Mouse (Mus musculus) midbrain, embryonic 16.5 days (tissue): ENCODE data around the gene Ssc4d. TPM values are rescaled to one million over a fixed set of nuclear protein-coding genes. Genes with fewer than 3 reads are reported as not detected.

Source experiments
- ATAC-seq: fragments of 200-750 bp; cut with Nextera tagmentation; 2 replicates; pipeline ENCODE4 v1.8.0; 2017; ENCODE audit warnings: moderate TSS enrichment
- H3K27ac ChIP-seq: fragments of 300-500 bp; sonication (generic); 2 replicates; pipeline ENCODE4 v1.5.1; 2014; ENCODE audit warnings: mild to moderate bottlenecking, low read length, mixed read lengths
- H3K27me3 ChIP-seq: fragments of 300-500 bp; sonication (generic); 2 replicates; pipeline ENCODE4 v1.6.1; 2014; ENCODE audit warnings: low read depth, low read length, mixed read lengths; ENCODE audit not compliant: control insufficient read depth, insufficient read depth
- H3K36me3 ChIP-seq: fragments of 300-500 bp; sonication (generic); 2 replicates; pipeline ENCODE4 v1.6.1; 2014; ENCODE audit warnings: mild to moderate bottlenecking, low read length, moderate library complexity, mixed read lengths; ENCODE audit not compliant: control insufficient read depth, insufficient read depth
- H3K4me1 ChIP-seq: fragments of 300-500 bp; sonication (generic); 2 replicates; pipeline ENCODE4 v1.6.1; 2014; ENCODE audit warnings: mild to moderate bottlenecking, low read length, mixed read lengths; ENCODE audit not compliant: control insufficient read depth, insufficient read depth
- H3K4me2 ChIP-seq: fragments of 300-500 bp; sonication (generic); 2 replicates; pipeline ENCODE4 v1.6.1; 2014; ENCODE audit warnings: mild to moderate bottlenecking, low read length, mixed read lengths
- H3K4me3 ChIP-seq: fragments of 300-500 bp; sonication (generic); 2 replicates; pipeline ENCODE4 v1.5.1; 2014; ENCODE audit warnings: low read depth, mild to moderate bottlenecking, low read length, moderate library complexity, mixed read lengths
- H3K9ac ChIP-seq: fragments of 300-500 bp; sonication (generic); 2 replicates; pipeline ENCODE4 v1.6.1; 2014; ENCODE audit warnings: low read depth, low read length, mixed read lengths
- H3K9me3 ChIP-seq: fragments of 300-500 bp; sonication (generic); replicated peaks from 2 replicates; pipeline ENCODE4 v1.6.1; 2014; ENCODE audit warnings: mild to moderate bottlenecking, low read length, mixed read lengths; ENCODE audit not compliant: control insufficient read depth, poor library complexity, severe bottlenecking
- WGBS: fragments of 180-500 bp; shearing (Covaris S2); extraction: QIAGEN DNeasy Blood & Tissue Kit; methylation state at CpG from one replicate; pipeline ENCODE4 v1.1.7; 2014; 5-methylcytosine and 5-hydroxymethylcytosine counted together
- polyA plus RNA-seq: library from polyadenylated mRNA; unstranded; fragments of >200 nt; fragmentation: Nextera tagmentation; extraction: Ambion mirVana; gene quantifications from 2 replicates; pipeline ENCODE4 v1.2.1, GENCODE M21; 2015

The Ssc4d gene
- polyA plus RNA-seq, 1 experiment from 2014 or later, result 1.8 TPM

DNA sequence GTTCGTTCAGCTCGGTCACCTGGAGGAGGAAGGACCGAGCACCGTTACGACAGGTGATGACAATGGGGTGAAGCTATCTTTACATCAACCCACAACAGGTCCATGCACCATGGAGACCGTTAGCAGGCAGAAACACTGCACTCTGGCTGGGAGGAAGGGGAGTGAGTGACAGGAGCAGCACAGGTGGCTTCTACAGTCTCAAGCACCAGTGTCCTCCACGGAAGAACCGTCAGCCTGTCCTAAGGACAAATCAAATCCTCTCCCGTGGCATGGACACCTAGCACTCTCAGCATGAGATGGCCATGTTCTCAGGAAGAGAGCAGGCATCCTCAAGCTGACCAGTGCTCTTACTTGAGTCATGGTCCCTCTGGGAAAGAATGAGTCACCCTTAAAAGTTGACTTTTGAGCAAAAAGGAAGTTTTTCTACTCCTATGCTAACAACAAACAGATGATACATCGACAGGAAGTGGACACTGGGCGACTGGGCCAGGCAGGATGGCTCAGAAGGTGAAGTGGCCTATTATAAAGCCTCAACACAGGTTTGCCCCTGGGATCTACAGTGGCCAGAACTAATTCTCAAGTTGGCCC, 62.6 kb downstream of the Ssc4d start:
- no peaks in the 10 kb centered on the region for H3K4me1 ChIP-seq
- H3K27me3 ChIP-seq, result no peaks in the 10 kb centered on the region
- H3K4me3 ChIP-seq, result no peak overlapping the region
- WGBS, result 92% methylated on average over 11 of the region's 11 CpGs
- H3K9ac ChIP-seq, result no peak overlapping the region
- H3K36me3 ChIP-seq, result peaks cover 27% of the 10 kb centered on the region
- H3K9me3 ChIP-seq, result no peaks in the 10 kb centered on the region
- no peak overlapping the region for H3K27ac ChIP-seq
- ATAC-seq, result no peak
- no peak overlapping the region for H3K4me2 ChIP-seq

DNA sequence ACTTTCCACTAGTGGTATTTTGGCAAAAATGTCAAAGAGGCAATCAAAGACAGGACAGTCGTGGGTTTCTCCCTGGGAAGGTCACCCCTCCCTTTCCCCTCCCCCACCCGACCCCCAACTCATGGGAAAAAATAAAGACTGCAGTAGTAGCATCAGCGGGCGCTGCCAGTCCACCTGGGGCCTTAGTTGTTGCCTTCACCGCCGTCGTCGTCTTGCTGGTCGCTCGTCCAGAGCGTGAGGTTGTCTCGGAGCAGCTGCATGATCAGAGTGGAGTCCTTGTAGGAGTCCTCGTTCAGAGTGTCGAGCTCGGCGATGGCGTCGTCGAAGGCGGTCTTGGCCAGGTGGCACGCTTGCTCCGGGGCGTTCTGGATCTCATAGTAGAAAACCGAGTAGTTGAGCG, 63.5 kb downstream of the Ssc4d start:
- no peak overlapping the region for H3K4me3 ChIP-seq
- H3K9ac ChIP-seq, result no peak overlapping the region
- H3K4me1 ChIP-seq, result no peaks in the 10 kb centered on the region
- peaks cover 27% of the 10 kb centered on the region for H3K36me3 ChIP-seq
- ATAC-seq, result no peak
- no peaks in the 10 kb centered on the region for H3K9me3 ChIP-seq
- no peak overlapping the region for H3K4me2 ChIP-seq
- no peak overlapping the region for H3K27ac ChIP-seq
- WGBS, result 94% methylated on average over 25 of the region's 25 CpGs
- no peaks in the 10 kb centered on the region for H3K27me3 ChIP-seq

Other genes starting within 250 kb of the Ssc4d start
- 87.2 and 87.8 TPM in 2 replicates for gene Tmem120a, start 230.1 kb downstream of the Ssc4d start, polyA plus RNA-seq
- gene Styxl1, start 196.1 kb downstream of the Ssc4d start, polyA plus RNA-seq, result 0.24 and 0.46 TPM in 2 replicates
- gene Mdh2, start 196.1 kb downstream of the Ssc4d start, polyA plus RNA-seq, result 565 and 600 TPM in 2 replicates
- 76.2 and 89.7 TPM in 2 replicates for gene Srrm3, start 167.6 kb downstream of the Ssc4d start, polyA plus RNA-seq
- gene Hspb1, start 86.6 kb downstream of the Ssc4d start, polyA plus RNA-seq, result 9.6 and 10.1 TPM in 2 replicates
- gene Ywhag, start 39.9 kb downstream of the Ssc4d start, polyA plus RNA-seq, result 1,035 and 1,054 TPM in 2 replicates
- gene Zp3, start 5.6 kb upstream of the Ssc4d start, polyA plus RNA-seq, result 0.23 TPM in 1 of 2 replicates, not detected in the other
- gene Dtx2, start 20.3 kb upstream of the Ssc4d start, polyA plus RNA-seq, result 24.0 and 26.1 TPM in 2 replicates
- 0.05 TPM in 1 of 2 replicates, not detected in the other for gene Upk3b, start 64.0 kb upstream of the Ssc4d start, polyA plus RNA-seq
- gene Upk3bl, start 80.0 kb upstream of the Ssc4d start, polyA plus RNA-seq, result 0.19 TPM in 1 of 2 replicates, not detected in the other
- 22.0 and 29.1 TPM in 2 replicates for gene Rasa4, start 109.4 kb upstream of the Ssc4d start, polyA plus RNA-seq
- gene Polr2j, start 142.1 kb upstream of the Ssc4d start, polyA plus RNA-seq, result 190 and 194 TPM in 2 replicates
- 27.1 and 28.1 TPM in 2 replicates for gene Lrwd1, start 161.5 kb upstream of the Ssc4d start, polyA plus RNA-seq
- gene Alkbh4, start 161.6 kb upstream of the Ssc4d start, polyA plus RNA-seq, result 20.4 and 20.5 TPM in 2 replicates
- 47.1 and 52.0 TPM in 2 replicates for gene Orai2, start 196.2 kb upstream of the Ssc4d start, polyA plus RNA-seq
- gene Prkrip1, start 224.4 kb upstream of the Ssc4d start, polyA plus RNA-seq, result 59.4 and 73.5 TPM in 2 replicates